Mouse (Mus musculus) CH12.LX (cell line): ENCODE data around the gene Cyp4x1. TPM values are rescaled to one million over a fixed set of nuclear protein-coding genes. Genes with fewer than 3 reads are reported as not detected.

Experiments
- DNase-seq: peaks from one replicate; pipeline ENCODE4 v3.0.0-alpha.2; 2013; ENCODE audit errors: extremely low read depth
- H3K27ac ChIP-seq: 2 replicates; pipeline ENCODE4 v1.5.1; 2012; ENCODE audit warnings: low read depth, mild to moderate bottlenecking, control low read depth, moderate library complexity; ENCODE audit not compliant: insufficient read depth
- H3K27me3 ChIP-seq: replicated peaks from 2 replicates; pipeline ENCODE3; 2012; ENCODE audit warnings: inconsistent platforms
- H3K36me3 ChIP-seq, 2 experiments: replicated peaks in 1 of 2; 2 replicates each; pipeline versions ENCODE3 to v1.6.1; 2012; ENCODE audit warnings: inconsistent platforms in 1 of 2, low read length in 1 of 2, mild to moderate bottlenecking in 1 of 2, mixed read lengths in 1 of 2, moderate library complexity in 1 of 2; ENCODE audit not compliant: control insufficient read depth in 1 of 2, insufficient read depth in 1 of 2
- H3K4me1 ChIP-seq, 2 experiments: 2 replicates each; pipeline ENCODE4 v1.6.1; 2012; ENCODE audit warnings: inconsistent platforms in 1 of 2, moderate library complexity in 1 of 2; ENCODE audit not compliant: insufficient read depth in 2 of 2, control insufficient read depth in 1 of 2
- H3K4me2 ChIP-seq: 2 replicates; pipeline ENCODE4 v1.6.1; 2012; ENCODE audit warnings: low read depth, mild to moderate bottlenecking, control low read depth; ENCODE audit not compliant: poor library complexity, insufficient read depth, severe bottlenecking
- H3K4me3 ChIP-seq, 3 experiments: fragments of 150-350 bp in 1 of 3; sonication (generic) in 1 of 3; replicated peaks in 1 of 3; 2 replicates each; pipeline versions ENCODE3 to v1.5.1; 2011 to 2012; ENCODE audit warnings: low read depth in 2 of 3, low read length in 2 of 3, mild to moderate bottlenecking in 2 of 3, moderate library complexity in 2 of 3, control low read depth in 1 of 3, improper control_type of control experiment in 1 of 3, inconsistent platforms in 1 of 3, mixed read lengths in 1 of 3; ENCODE audit not compliant: poor library complexity in 1 of 3
- H3K79me2 ChIP-seq: replicated peaks from 2 replicates; pipeline ENCODE4 v1.6.1; 2012; ENCODE audit warnings: mild to moderate bottlenecking, moderate library complexity; ENCODE audit not compliant: control insufficient read depth, poor library complexity, insufficient read depth, severe bottlenecking; ENCODE audit errors: extremely low read depth
- H3K9ac ChIP-seq: 2 replicates; pipeline ENCODE4 v1.6.1; 2012; ENCODE audit warnings: low read depth, mild to moderate bottlenecking, control low read depth, moderate library complexity; ENCODE audit not compliant: insufficient read depth
- H3K9me3 ChIP-seq: replicated peaks from 2 replicates; pipeline ENCODE3; 2012; ENCODE audit warnings: low read length, inconsistent platforms, mixed read lengths
- CTCF ChIP-seq, 2 experiments: IDR thresholded peaks in 1 of 2; conservative IDR thresholded peaks in 1 of 2; 2 replicates each; pipeline ENCODE4 v1.5.1; 2011 to 2012; ENCODE audit warnings: low read depth in 2 of 2, low read length in 2 of 2, improper control_type of control experiment in 1 of 2, inconsistent platforms in 1 of 2, mild to moderate bottlenecking in 1 of 2, moderate library complexity in 1 of 2
- E2F4 ChIP-seq: IDR thresholded peaks from 2 replicates; pipeline ENCODE4 v1.6.1; 2011; ENCODE audit warnings: low read depth, low read length, improper control_type of control experiment; ENCODE audit not compliant: insufficient replicate concordance
- ELF1 ChIP-seq: IDR thresholded peaks from 2 replicates; pipeline ENCODE4 v1.6.1; 2014; ENCODE audit warnings: low read depth, mild to moderate bottlenecking, inconsistent platforms, low read length, improper control_type of control experiment
- ETS1 ChIP-seq: conservative IDR thresholded peaks from 2 replicates; pipeline ENCODE4 v1.6.1; 2012; ENCODE audit warnings: low read depth, mild to moderate bottlenecking, inconsistent platforms, low read length, improper control_type of control experiment, moderate library complexity
- GABPA ChIP-seq: IDR thresholded peaks from 2 replicates; pipeline ENCODE4 v1.6.1; 2012; ENCODE audit warnings: low read depth, low read length, improper control_type of control experiment, inconsistent platforms; ENCODE audit not compliant: insufficient replicate concordance
- HCFC1 ChIP-seq: IDR thresholded peaks from 2 replicates; pipeline ENCODE4 v1.6.1; 2012; ENCODE audit warnings: low read depth, mild to moderate bottlenecking, inconsistent platforms, low read length, improper control_type of control experiment
- IRF4 ChIP-seq: IDR thresholded peaks from 2 replicates; pipeline ENCODE4 v1.6.1; 2014; ENCODE audit warnings: low read depth, mild to moderate bottlenecking, inconsistent platforms, low read length, improper control_type of control experiment
- JUN ChIP-seq: IDR thresholded peaks from 2 replicates; pipeline ENCODE4 v1.6.1; 2011; ENCODE audit warnings: low read depth, mild to moderate bottlenecking, low read length, improper control_type of control experiment, moderate library complexity; ENCODE audit not compliant: insufficient read depth
- JUND ChIP-seq: conservative IDR thresholded peaks from 2 replicates; pipeline ENCODE4 v1.6.1; 2011; ENCODE audit warnings: low read depth, low read length, improper control_type of control experiment
- MAX ChIP-seq: IDR thresholded peaks from 2 replicates; pipeline ENCODE4 v1.6.1; 2011; ENCODE audit warnings: low read length, improper control_type of control experiment
- MAZ ChIP-seq: IDR thresholded peaks from 2 replicates; pipeline ENCODE4 v1.6.1; 2012; ENCODE audit warnings: low read depth, mild to moderate bottlenecking, inconsistent platforms, low read length, improper control_type of control experiment, moderate library complexity
- MEF2A ChIP-seq: IDR thresholded peaks from 2 replicates; pipeline ENCODE4 v1.6.1; 2014; ENCODE audit warnings: low read depth, mild to moderate bottlenecking, inconsistent platforms, low read length, improper control_type of control experiment, borderline replicate concordance
- MXI1 ChIP-seq: IDR thresholded peaks from 2 replicates; pipeline ENCODE4 v1.6.1; 2011; ENCODE audit warnings: mild to moderate bottlenecking, low read depth, low read length, improper control_type of control experiment
- POLR2A ChIP-seq: IDR thresholded peaks from 2 replicates; pipeline ENCODE4 v1.6.1; 2011; ENCODE audit warnings: low read depth, mild to moderate bottlenecking, improper control_type of control experiment, low read length
- RAD21 ChIP-seq: IDR thresholded peaks from 2 replicates; pipeline ENCODE4 v1.6.1; 2011; ENCODE audit warnings: low read depth, mild to moderate bottlenecking, low read length, improper control_type of control experiment, moderate library complexity
- SIN3A ChIP-seq: IDR thresholded peaks from 2 replicates; pipeline ENCODE4 v1.6.1; 2012; ENCODE audit warnings: low read length, improper control_type of control experiment, inconsistent platforms
- TCF12 ChIP-seq: IDR thresholded peaks from 2 replicates; pipeline ENCODE4 v1.6.1; 2014; ENCODE audit warnings: low read depth, mild to moderate bottlenecking, inconsistent platforms, low read length, improper control_type of control experiment
- UBTF ChIP-seq: IDR thresholded peaks from 2 replicates; pipeline ENCODE4 v1.6.1; 2012; ENCODE audit warnings: low read depth, mild to moderate bottlenecking, inconsistent platforms, low read length, improper control_type of control experiment, moderate library complexity
- USF1 ChIP-seq: IDR thresholded peaks from 2 replicates; pipeline ENCODE4 v1.6.1; 2014; ENCODE audit warnings: low read depth, mild to moderate bottlenecking, inconsistent platforms, low read length, improper control_type of control experiment
- USF2 ChIP-seq: conservative IDR thresholded peaks from 2 replicates; pipeline ENCODE4 v1.6.1; 2011; ENCODE audit warnings: low read depth, low read length, improper control_type of control experiment
- ZC3H11A ChIP-seq: IDR thresholded peaks from 2 replicates; pipeline ENCODE4 v1.6.1; 2012; ENCODE audit warnings: low read depth, mild to moderate bottlenecking, inconsistent platforms, low read length, improper control_type of control experiment
- ZKSCAN1 ChIP-seq: IDR thresholded peaks from 2 replicates; pipeline ENCODE4 v1.6.1; 2012; ENCODE audit warnings: low read depth, inconsistent platforms, low read length, improper control_type of control experiment, borderline replicate concordance
- ZMIZ1 ChIP-seq: IDR thresholded peaks from 2 replicates; pipeline ENCODE4 v1.6.1; 2012; ENCODE audit warnings: low read depth, mild to moderate bottlenecking, inconsistent platforms, low read length, improper control_type of control experiment
- dilution Hi-C: fragments of 300-500 bp; cut with MboI; formaldehyde crosslinking; loops from 2 replicates; pipeline ENCODE4 v1.14.3; 2020; ENCODE audit warnings: low sequenced_read_pairs; ENCODE audit not compliant: extremely low pct_unique_long_range_greater_than_20kb, extremely low pct_ligation_motif_present
- in situ Hi-C: fragments of 300-500 bp; cut with MboI; formaldehyde crosslinking; loops from 3 replicates; pipeline ENCODE4 v1.14.3; 2019; ENCODE audit warnings: low sequenced_read_pairs, low pct_ligation_motif_present, low pct_unique_long_range_greater_than_20kb, mixed read lengths
- polyA plus RNA-seq: library from polyadenylated mRNA; unstranded; fragments of >175 nt; gene quantifications from 2 replicates; pipeline ENCODE4 v1.2.1, GENCODE M21; 2012; ENCODE audit warnings: low read depth; ENCODE audit not compliant: insufficient read length
- total RNA-seq, 2 experiments: library from RNA; depleted of rRNA; stranded (reverse); fragments of 300-350 nt in 1 of 2; fragments of >200 nt in 1 of 2; gene quantifications; 2 replicates each; pipeline ENCODE4 v1.2.3; 2012 to 2014

Gene Cyp4x1
- total and polyA plus RNA-seq, 3 experiments: 0.07 TPM; not detected in 2

GRCm38 (mm10) chr4:115058317-115058761 is 75.7 kb downstream of the Cyp4x1 start:
- peaks cover 2 to 4% of the 10 kb centered on the region in 2 experiments; a peak in 1 of 4 replicates for H3K4me1 ChIP-seq
- H3K9me3 ChIP-seq: peaks cover 8% of the 10 kb centered on the region
- DNase-seq: no peak
- H3K4me2 ChIP-seq: no peak overlapping the region
- no peaks in the 10 kb centered on the region for H3K36me3 ChIP-seq
- TF ChIP-seq MEF2A (no peak), USF1 (no peak), RAD21 (no peak), IRF4 (no peak), USF2 (no peak), UBTF (no peak), HCFC1 (no peak), ZKSCAN1 (no peak), JUND (no peak), MAZ (no peak), E2F4 (no peak), ZMIZ1 (no peak), SIN3A (no peak), TCF12 (no peak), ZC3H11A (no peak), ETS1 (no peak), CTCF (conservative IDR thresholded peaks at IDR 0.05 in 1 of 2, IDR thresholded peaks at IDR 0.05 in 1 of 2; ENCODE audit: low read depth in 2 of 2, low read length in 2 of 2) (no peak), JUN (no peak), MAX (no peak), POLR2A (no peak)
- no peaks in the 10 kb centered on the region for H3K79me2 ChIP-seq
- dilution Hi-C loops: no loop called here
- H3K27me3 ChIP-seq: peaks cover 83% of the 10 kb centered on the region
- no peak overlapping the region for H3K4me3 ChIP-seq
- no peak overlapping the region for H3K9ac ChIP-seq
- in situ Hi-C loops: no loop called here
- H3K27ac ChIP-seq: no peak overlapping the region

- in situ Hi-C loops (no loop called here), dilution Hi-C loops (no loop called here)
- Histone ChIP-seq H3K27ac (no peak overlapping the region), H3K9me3 (peaks cover 8% of the 10 kb centered on the region), H3K4me2 (no peak overlapping the region), H3K79me2 (no peaks in the 10 kb centered on the region), H3K27me3 (peaks cover 81% of the 10 kb centered on the region), H3K9ac (no peak overlapping the region), H3K4me3 (no peak overlapping the region), H3K4me1 (peaks cover 0 to under 1% of the 10 kb centered on the region in 2 experiments; a peak in 1 of 4 replicates), H3K36me3 (no peaks in the 10 kb centered on the region)
- no peak for DNase-seq
- TF ChIP-seq GABPA: no peak
- no peak for TF ChIP-seq MXI1
- TF ChIP-seq ETS1: no peak
- TF ChIP-seq ELF1: no peak
- no peak for TF ChIP-seq JUND
- TF ChIP-seq SIN3A: no peak
Measured at GRCm38 (mm10) chr4:115057674-115058316, 76.3 kb downstream of the Cyp4x1 start.
